Mouse (Mus musculus): ENCODE data around the gene Tmem268.

Gene Tmem268

DNA sequence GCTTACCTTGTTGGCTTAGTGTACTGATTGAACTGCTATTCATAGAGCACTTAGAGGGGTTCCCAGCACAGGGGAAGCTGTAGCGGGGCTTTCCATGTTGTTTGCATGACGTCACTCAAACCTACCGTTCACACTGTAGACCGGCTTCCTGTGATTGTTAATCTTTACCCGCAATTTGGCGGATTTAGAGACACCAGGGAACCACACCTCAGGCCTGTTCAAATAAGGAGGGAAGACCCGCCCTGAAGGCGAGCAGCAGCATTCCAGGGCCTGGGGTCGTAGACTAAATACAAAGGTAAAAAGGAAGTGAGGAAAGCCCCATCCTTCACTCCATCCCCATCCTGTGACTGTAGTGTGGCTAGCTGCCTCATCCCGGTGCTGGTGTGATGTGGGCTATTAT lies 36.7 kb downstream of the Tmem268 start:
- DNase-seq (ENCODE audit: extremely low spot score, low read depth, low spot score) = no peak

DNA sequence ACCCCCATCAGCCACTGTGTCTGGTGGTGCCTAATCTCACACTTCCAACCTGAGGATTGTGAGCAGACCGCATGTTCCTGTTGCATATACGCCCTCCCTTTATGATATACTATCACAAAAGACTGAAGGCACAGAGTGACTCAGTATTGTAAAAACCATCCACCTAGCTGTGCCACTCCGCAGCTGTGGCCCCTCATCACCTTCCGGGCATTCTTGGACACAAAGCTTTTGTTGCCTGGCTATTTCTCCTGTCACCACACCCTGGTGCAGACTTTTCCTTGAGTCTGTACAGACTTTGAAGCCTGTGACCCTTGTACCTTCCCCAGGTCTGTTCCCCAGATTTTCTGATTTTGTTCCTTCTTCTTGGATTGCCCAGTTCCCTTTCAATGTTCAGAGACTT lies 37.4 kb downstream of the Tmem268 start:
- DNase-seq (ENCODE audit: extremely low spot score, low read depth, low spot score) = no peak

DNA sequence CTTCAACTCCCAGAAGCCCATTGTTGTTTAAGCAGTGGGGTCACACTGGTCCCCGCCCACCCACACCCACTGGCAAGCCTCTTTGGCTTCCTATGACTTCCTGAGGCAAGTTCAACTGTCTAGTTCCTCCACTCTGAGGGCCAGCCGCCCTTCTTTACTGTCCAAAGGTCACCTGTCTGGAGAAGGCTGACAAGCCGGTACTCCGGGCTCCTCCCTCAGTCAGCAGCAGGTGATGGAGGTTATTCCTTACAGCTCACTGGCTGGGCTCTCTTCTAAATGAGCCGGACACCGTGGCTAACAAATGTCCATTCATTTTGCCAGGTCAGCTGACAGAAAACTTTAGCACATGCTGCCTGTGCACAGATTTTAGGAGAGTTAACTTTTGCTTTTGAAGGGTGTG lies 42.2 kb downstream of the Tmem268 start:
- no peak for DNase-seq (ENCODE audit: extremely low spot score, low read depth, low spot score)

DNA sequence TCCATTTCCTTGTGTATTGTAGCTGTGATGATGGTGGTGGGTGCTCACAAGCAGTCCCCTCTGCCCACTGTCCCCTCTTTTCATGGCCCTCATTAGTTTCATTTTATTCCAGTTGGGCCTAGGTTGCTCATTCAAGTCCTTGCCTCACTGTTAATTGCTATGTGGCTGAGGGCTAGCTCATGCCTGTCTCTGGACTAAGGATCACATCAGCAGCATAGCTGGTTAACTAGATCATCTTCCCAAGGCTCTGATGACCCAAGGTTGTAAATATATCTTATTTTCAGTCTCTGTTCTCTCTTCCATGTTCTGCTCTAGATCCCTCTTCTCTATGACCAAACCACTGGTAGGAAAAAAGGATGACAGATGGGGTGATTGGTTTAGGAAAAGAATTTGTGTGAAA lies 42.7 kb downstream of the Tmem268 start:
- DNase-seq (ENCODE audit: extremely low spot score, low read depth, low spot score) = no peak

DNA sequence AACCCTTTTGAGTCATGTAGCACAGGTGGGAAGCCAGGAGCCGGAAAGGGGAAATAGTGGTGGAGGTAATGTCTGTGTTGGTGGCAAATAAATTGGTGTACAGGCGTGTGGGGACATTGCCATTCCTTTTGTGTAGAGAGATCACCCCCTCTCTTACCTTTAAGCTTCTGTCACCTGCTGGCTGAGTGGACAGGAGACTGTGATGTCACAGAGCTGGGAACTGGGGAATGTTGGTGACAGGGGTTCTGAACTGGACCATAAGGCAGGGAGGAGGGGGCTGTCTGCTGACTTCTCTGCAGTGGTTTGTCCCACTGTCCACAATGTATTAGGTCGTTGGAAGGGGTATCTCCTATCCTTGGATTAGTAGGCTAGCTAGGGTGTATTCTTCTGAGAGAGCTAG lies 46.4 kb downstream of the Tmem268 start, which contains the start of gene Gm11213:
TSS of gene Gm11213 (minus strand) at position 317 of the 400 bp plus-strand sequence.
- DNase-seq (ENCODE audit: extremely low spot score, low read depth, low spot score) = no peak

DNA sequence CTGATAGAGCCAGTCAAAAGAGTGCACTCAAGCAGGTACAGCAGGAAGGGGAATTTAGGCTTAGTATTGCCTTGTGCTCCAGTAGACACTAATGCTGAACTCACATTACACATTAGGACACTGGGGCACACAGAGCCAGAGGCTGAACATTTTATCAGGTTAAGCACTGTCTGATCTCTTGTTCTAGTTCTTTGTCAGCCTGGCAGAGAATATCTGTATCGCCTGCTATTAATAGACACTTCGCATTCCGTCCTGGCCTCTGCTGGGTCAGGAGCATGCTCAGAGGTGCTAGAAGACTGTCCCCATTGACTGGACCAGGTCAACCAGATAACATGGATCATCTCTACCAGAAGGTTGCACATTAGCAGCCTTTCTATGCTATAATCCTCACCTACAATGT lies 47.0 kb downstream of the Tmem268 start:
- DNase-seq (ENCODE audit: extremely low spot score, low read depth, low spot score) = no peak

DNA sequence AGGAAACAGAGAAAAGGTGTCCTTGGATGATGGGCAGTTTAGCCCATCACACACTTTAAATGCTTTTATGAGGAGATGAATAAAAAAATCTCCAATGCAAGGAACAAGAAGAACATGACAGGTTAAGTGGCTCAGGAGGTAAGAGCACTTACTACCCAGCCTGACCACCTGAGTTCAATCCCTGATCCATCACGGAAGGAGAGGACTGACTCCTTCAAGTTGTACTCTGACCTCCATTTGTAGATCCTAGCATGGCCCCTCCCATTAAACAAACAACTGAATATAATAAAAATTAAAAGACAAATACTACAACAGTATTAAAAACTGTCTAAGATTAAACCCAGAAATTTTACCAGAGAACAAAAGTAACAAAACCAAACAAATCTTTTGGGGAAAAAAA lies 47.4 kb downstream of the Tmem268 start:
- DNase-seq (ENCODE audit: extremely low spot score, low read depth, low spot score) = no peak

DNA sequence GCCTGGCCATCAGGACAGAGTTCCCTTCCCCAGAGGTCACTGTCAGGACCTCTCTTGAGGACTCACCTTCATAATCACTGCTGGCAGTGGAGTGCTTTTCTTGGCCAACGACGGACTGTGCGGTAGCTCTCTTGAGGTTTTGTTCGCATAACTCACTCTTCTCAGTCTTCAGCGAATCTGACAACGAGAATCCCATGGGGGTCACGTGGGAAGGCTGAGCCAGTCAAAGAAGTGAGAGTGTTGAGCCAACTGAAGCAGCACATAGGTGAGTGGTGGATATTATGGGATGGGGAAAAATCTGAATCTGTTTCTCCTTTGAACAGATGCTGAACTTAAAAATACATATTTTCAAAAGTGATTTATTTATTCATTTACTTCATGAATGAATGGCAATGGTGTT lies 49.8 kb downstream of the Tmem268 start:
- no peak for DNase-seq (ENCODE audit: extremely low spot score, low read depth, low spot score)

DNA sequence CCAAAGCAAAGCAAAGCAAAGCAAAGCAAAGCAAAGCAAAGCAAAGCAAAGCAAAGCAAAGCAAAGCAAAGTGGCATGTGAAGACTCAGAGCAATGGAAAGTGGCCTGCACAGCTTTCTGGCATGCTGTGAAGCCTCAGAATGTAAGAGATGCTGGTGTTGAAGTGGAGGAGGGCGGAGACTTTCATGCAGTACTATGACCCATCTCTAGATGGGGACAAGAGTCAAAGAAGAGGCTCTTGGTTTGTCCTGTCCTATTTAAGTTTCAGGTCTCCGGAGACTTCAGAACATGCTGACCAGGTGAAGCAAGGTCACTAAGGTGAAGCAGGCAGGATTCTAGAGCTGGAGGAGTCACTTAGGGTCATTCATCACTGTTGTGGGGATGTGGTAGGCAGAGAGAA lies 63.3 kb downstream of the Tmem268 start:
- DNase-seq (ENCODE audit: extremely low spot score, low read depth, low spot score) = no peak

DNA sequence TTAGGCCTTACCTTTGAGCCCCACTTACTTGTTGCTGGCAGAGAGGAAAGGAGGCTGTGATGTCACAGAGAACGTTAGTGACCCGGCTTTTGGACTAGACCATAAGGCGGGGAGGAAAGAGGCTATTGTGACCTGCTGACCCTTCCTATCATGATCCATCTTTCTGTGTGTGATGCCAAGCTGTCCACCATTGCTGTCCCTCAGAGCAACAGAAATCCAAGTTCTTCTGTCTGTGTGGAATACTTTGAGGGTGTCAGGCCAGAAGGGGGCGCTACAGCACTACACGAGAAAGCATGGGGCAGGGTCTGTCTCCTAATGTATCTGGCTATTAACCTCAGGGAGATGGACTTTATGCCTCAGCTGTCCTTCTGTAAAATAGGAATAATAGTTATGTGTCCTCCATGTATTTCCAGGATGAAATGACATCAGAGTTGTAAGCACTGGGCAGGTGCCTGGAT lies 63.8 kb downstream of the Tmem268 start, which contains the start of gene Tex48:
TSS of gene Tex48 (minus strand) at position 51 of the 458 bp plus-strand sequence.
- DNase-seq (ENCODE audit: extremely low spot score, low read depth, low spot score) = no peak

DNA sequence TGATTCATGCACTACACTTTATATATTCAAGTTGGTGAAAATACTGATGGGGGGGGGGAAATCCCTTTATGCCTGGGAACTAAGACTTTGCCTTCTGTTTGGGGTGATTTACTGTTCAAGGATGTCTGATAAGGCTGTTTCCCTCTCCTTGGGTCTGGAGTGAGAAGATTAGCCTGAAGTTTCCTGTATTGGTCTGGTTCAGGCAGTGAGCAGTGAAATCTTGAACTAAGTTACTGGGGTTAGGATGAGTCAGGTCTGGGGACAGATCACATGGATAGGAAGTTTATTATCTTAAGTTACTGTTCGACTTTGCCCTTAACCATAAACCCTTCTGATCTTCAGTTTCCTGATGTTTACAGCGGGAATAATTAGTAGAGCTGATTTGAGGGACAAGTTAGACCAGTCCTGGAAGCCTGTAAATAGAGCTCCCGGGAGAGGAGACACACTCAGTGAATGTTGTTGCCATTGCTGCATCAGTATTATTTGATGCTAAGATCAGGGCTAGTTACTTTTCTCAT lies 67.0 kb downstream of the Tmem268 start:
- no peak for DNase-seq (ENCODE audit: extremely low spot score, low read depth, low spot score)

DNA sequence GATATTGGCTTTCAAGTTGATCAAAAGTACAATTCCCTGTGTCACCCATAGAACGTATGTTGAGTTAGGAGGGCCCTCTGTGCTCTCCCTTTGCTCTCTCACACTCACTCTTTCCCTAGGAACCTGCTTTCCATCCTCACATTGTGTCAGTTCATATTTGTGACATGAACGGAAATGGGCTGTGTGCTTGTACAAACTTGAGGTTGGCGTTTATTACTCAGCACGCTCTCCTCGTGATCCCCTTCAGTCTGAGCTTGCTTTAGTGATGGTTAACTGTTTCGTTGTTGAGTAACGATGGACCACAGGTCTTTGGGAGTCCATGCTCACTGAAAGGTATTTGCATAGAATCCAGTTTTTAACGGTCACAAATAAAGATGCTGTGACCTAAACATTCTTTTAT lies 68.5 kb downstream of the Tmem268 start:
- DNase-seq (ENCODE audit: extremely low spot score, low read depth, low spot score) = no peak

DNA sequence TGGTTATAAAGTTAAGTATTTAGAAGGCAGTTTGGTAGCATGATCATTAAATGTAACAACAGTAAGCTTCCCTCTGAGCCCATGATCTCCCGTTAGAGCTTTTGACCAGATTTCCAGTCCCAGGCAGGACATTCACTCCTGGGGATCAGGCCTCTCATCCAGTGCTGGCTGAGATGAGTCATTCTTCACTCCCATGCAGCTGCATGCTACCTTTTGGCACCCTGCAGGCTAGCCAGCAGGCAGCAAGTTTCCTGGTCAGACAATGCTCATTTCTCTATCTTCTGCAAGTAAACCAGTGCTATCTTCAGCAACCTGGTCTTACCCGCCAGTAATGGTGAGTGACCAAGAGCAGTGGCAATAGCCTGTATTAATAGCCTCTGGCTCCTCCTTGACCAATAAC lies 74.6 kb downstream of the Tmem268 start:
- no peak for DNase-seq (ENCODE audit: extremely low spot score, low read depth, low spot score)

Data from hindlimb bud, embryonic 11.5 days (tissue).